In genomic region chr15:79928736-79929135, GRCm38 (mm10) we compare ENCODE assay signal across 15 mouse cellular contexts. TPM values are rescaled to one million over a fixed set of nuclear protein-coding genes. Genes with fewer than 3 reads are reported as not detected.
DNase-seq lines count a peak whose midpoint lies in the region; ATAC-seq and TF ChIP-seq lines count a peak whose summit lies in the region.
"Had no signal": no experiment of that assay in that cellular context is flagged by ENCODE, and none has a peak within 500 bp of the region (broad histone marks: within the 10 kb centered on the region; RNA-seq: fewer than 3 reads in every experiment).

No protein-coding gene starts in this region.

- ATAC-seq in erythroblast, adult 5-6 weeks (replicated peaks; ENCODE audit: low FRiP score, poor library complexity, severe bottlenecking): no peak
- ATAC-seq in stomach, embryonic 16.5 days (ENCODE audit: insufficient read depth, low FRiP score): no peak

- no peak for DNase-seq in kidney, adult 2 months
- DNase-seq in kidney, postnatal 25 days: no peak
- DNase-seq in testis, postnatal 10 days (ENCODE audit: low spot score): no peak
- no peak for DNase-seq in ovary, adult 18-20 months (ENCODE audit: low spot score)
- DNase-seq: cerebellum, adult 11-12 months; embryo, embryonic 11 days; kidney, postnatal 36 days; spleen, adult 18-20 months; thymus, adult 18-20 months had no signal

- H3K9ac ChIP-seq in stomach, embryonic 16.5 days (ENCODE audit: low read length): no peak overlapping the region

- peaks cover 36% of the 10 kb centered on the region for H3K27me3 ChIP-seq in erythroblast, embryonic 14.5 days (ENCODE audit: control insufficient read depth)
- no peaks in the 10 kb centered on the region for H3K27me3 ChIP-seq in kidney, adult 2 months (replicated peaks; ENCODE audit: control insufficient read depth, insufficient read depth, low read length)
- H3K27me3 ChIP-seq in testis, adult 2 months (ENCODE audit: control insufficient read depth, insufficient read depth, low read length): no peaks in the 10 kb centered on the region
- H3K27me3 ChIP-seq in stomach, embryonic 16.5 days (ENCODE audit: control insufficient read depth, insufficient read depth, low read length): peaks cover 12% of the 10 kb centered on the region; the same call in 1 of the 2 replicates

- TF ChIP-seq CTCF in kidney, adult 2 months (conservative IDR thresholded peaks at IDR 0.05; ENCODE audit: insufficient read depth, insufficient read length, low read depth, low read length): no peak
- no peak for TF ChIP-seq CTCF in testis, adult 2 months (IDR thresholded peaks at IDR 0.05; ENCODE audit: control insufficient read depth, insufficient read depth, insufficient replicate concordance, low read depth, low read length)

- no peaks in the 10 kb centered on the region for H3K36me3 ChIP-seq in erythroblast, embryonic 14.5 days (ENCODE audit: control insufficient read depth)
- H3K36me3 ChIP-seq in kidney, adult 2 months (ENCODE audit: control insufficient read depth, insufficient read depth, low read length): no peaks in the 10 kb centered on the region
- H3K36me3 ChIP-seq in testis, adult 2 months (ENCODE audit: control insufficient read depth, insufficient read depth, low read length): no peaks in the 10 kb centered on the region; the same call in 1 of the 2 replicates
- H3K36me3 ChIP-seq in stomach, embryonic 16.5 days (ENCODE audit: control insufficient read depth, insufficient read depth, low read length): no peaks in the 10 kb centered on the region
- H3K36me3 ChIP-seq: limb, embryonic 12.5 days; midbrain, embryonic 15.5 days had no signal

- peak overlapping the region; percentile 82 for H3K4me3 ChIP-seq in erythroblast, embryonic 14.5 days (replicated peaks)
- H3K4me3 ChIP-seq in kidney, adult 2 months (ENCODE audit: insufficient read depth, low read depth, low read length): no peak overlapping the region
- peak overlapping the region; percentile 95 for H3K4me3 ChIP-seq in testis, adult 2 months (ENCODE audit: control insufficient read depth, low read depth, low read length)
- H3K4me3 ChIP-seq in stomach, embryonic 16.5 days (replicated peaks; ENCODE audit: low read length): no peak overlapping the region

- no peaks in the 10 kb centered on the region; the same call in 1 of the 2 replicates for H3K9me3 ChIP-seq in erythroblast, embryonic 14.5 days (ENCODE audit: control insufficient read depth, low read length)
- no peaks in the 10 kb centered on the region for H3K9me3 ChIP-seq in stomach, embryonic 16.5 days (replicated peaks; ENCODE audit: control insufficient read depth, low read length)
- H3K9me3 ChIP-seq: limb, embryonic 12.5 days; midbrain, embryonic 15.5 days had no signal

- peak overlapping the region; percentile 81; the same call in 1 of the 2 replicates for H3K27ac ChIP-seq in kidney, adult 2 months (ENCODE audit: insufficient read depth, low read depth, low read length)
- H3K27ac ChIP-seq in testis, adult 2 months (ENCODE audit: control insufficient read depth, insufficient read depth, low read depth, low read length): peak overlapping the region; percentile 93
- peak overlapping the region; percentile 77; the same call in 1 of the 2 replicates for H3K27ac ChIP-seq in stomach, embryonic 16.5 days (ENCODE audit: low read length)

- 92% methylated on average over 2 of the region's 2 CpGs for WGBS in kidney, adult 2 months
- WGBS in stomach, embryonic 16.5 days: 82% methylated on average over 2 of the region's 2 CpGs

- H3K4me2 ChIP-seq in stomach, embryonic 16.5 days (ENCODE audit: low read depth, low read length): no peak overlapping the region

- TF ChIP-seq POLR2A in kidney, adult 2 months (IDR thresholded peaks at IDR 0.05; ENCODE audit: low read depth, low read length): no peak
- peak; percentile 29; the same call in 1 of the 2 replicates for TF ChIP-seq POLR2A in testis, adult 2 months (IDR thresholded peaks at IDR 0.05; ENCODE audit: control insufficient read depth, low read depth, low read length)

- H3K4me1 ChIP-seq in erythroblast, embryonic 14.5 days (ENCODE audit: control insufficient read depth): peaks cover 53% of the 10 kb centered on the region
- H3K4me1 ChIP-seq in kidney, adult 2 months (ENCODE audit: control insufficient read depth, insufficient read depth, low read length): peaks cover 11% of the 10 kb centered on the region; the same call in 1 of the 2 replicates
- peaks cover 49% of the 10 kb centered on the region for H3K4me1 ChIP-seq in testis, adult 2 months (ENCODE audit: control insufficient read depth, insufficient read depth, low read length)
- H3K4me1 ChIP-seq in stomach, embryonic 16.5 days (ENCODE audit: control insufficient read depth, insufficient read depth, low read length): peaks cover 16% of the 10 kb centered on the region

RNA-seq across cellular contexts. Expression of gene Apobec3, which starts 37.3 kb away (rescaled TPM):
- polyA plus RNA-seq in erythroblast, embryonic 14.5 days (2012): 0.03 and 0.07 TPM in 2 replicates
- 79.8 and 80.1 TPM in 2 replicates for total RNA-seq in erythroblast, adult 5-6 weeks (2015; ENCODE audit: low replicate concordance)
- 73.5 and 75.2 TPM in 2 replicates for total RNA-seq in erythroblast, adult 5-6 weeks (2017; ENCODE audit: low replicate concordance)
- 9.5 and 13.4 TPM in 2 replicates for polyA plus RNA-seq in kidney, adult 2 months (2012; rRNA removed)
- polyA plus RNA-seq in testis, adult 2 months (2012; rRNA removed): 10.8 and 11.1 TPM in 2 replicates
- 31.5 and 31.9 TPM in 2 replicates for polyA plus RNA-seq in stomach, embryonic 16.5 days (2015; fragmentation: Nextera tagmentation; extraction: Ambion mirVana)

RNA-seq across cellular contexts. Expression of gene Cbx7, which starts 42.2 kb away (rescaled TPM):
- 0.28 and 0.50 TPM in 2 replicates for polyA plus RNA-seq in erythroblast, embryonic 14.5 days (2012)
- 2.1 and 6.9 TPM in 2 replicates for total RNA-seq in erythroblast, adult 5-6 weeks (2015; ENCODE audit: low replicate concordance)
- 4.5 and 6.4 TPM in 2 replicates for total RNA-seq in erythroblast, adult 5-6 weeks (2017; ENCODE audit: low replicate concordance)
- 41.3 and 44.1 TPM in 2 replicates for polyA plus RNA-seq in kidney, adult 2 months (2012; rRNA removed)
- polyA plus RNA-seq in testis, adult 2 months (2012; rRNA removed): 44.0 and 47.8 TPM in 2 replicates
- polyA plus RNA-seq in stomach, embryonic 16.5 days (2015; fragmentation: Nextera tagmentation; extraction: Ambion mirVana): 5.7 and 6.9 TPM in 2 replicates

Comparison
In these comparisons a context has a peak if more than half of its experiments do, and no peak if none do; other contexts are left out.
1. H3K4me3 ChIP-seq: peak in erythroblast, embryonic 14.5 days (single experiment) and testis, adult 2 months (single experiment); none in kidney, adult 2 months (single experiment) and stomach, embryonic 16.5 days (single experiment).
2. Peak in every context shown above with its lines, with median percentiles within 50 percentile points of each other: H3K27ac ChIP-seq.